Mouse (Mus musculus) embryonic facial prominence, embryonic 10.5 days (tissue): ENCODE measurements around the gene Snx3. TPM values are rescaled to one million over a fixed set of nuclear protein-coding genes. Genes with fewer than 3 reads are reported as not detected.

ENCODE experiments used
- DNase-seq: peaks from one replicate; pipeline ENCODE4 v3.0.0-alpha.2; 2017; ENCODE audit warnings: low spot score
- H3K27ac ChIP-seq: fragments of 300-500 bp; sonication (generic); replicated peaks from 2 replicates; pipeline ENCODE4 v1.5.1; 2016; ENCODE audit warnings: mild to moderate bottlenecking
- H3K27me3 ChIP-seq: fragments of 300-500 bp; sonication (generic); replicated peaks from 2 replicates; pipeline ENCODE4 v1.6.1; 2016; ENCODE audit warnings: low read depth, mild to moderate bottlenecking; ENCODE audit not compliant: poor library complexity, severe bottlenecking
- H3K36me3 ChIP-seq: fragments of 300-500 bp; sonication (generic); replicated peaks from 2 replicates; pipeline ENCODE4 v1.6.1; 2016; ENCODE audit warnings: mild to moderate bottlenecking, moderate library complexity
- H3K4me1 ChIP-seq: fragments of 300-500 bp; sonication (generic); 2 replicates; pipeline ENCODE4 v1.6.1; 2016
- H3K4me3 ChIP-seq: fragments of 300-500 bp; sonication (generic); 2 replicates; pipeline ENCODE4 v1.5.1; 2016; ENCODE audit warnings: mild to moderate bottlenecking, moderate library complexity
- H3K9me3 ChIP-seq: fragments of 300-500 bp; sonication (generic); 2 replicates; pipeline ENCODE4 v1.6.1; 2016; ENCODE audit warnings: mild to moderate bottlenecking
- WGBS: fragments of 180-500 bp; shearing (Covaris S2); methylation state at CpG from one replicate; pipeline ENCODE4 v1.1.7; 2016; 5-methylcytosine and 5-hydroxymethylcytosine counted together
- polyA plus RNA-seq: library from polyadenylated mRNA; unstranded; fragments of >200 nt; fragmentation: Nextera tagmentation; extraction: Ambion mirVana; gene quantifications from 2 replicates; pipeline ENCODE4 v1.2.1, GENCODE M21; 2016

The Snx3 gene
- polyA plus RNA-seq, 1 experiment from 2014 or later, result 232 TPM

GRCm38 (mm10) chr10:42583157-42583872 is 81.5 kb downstream of the Snx3 start, which contains the start of the genes Nr2e1 and Ostm1:
TSS of gene Nr2e1 (minus strand) at chr10:42583632.
TSS of gene Ostm1 (plus strand) at chr10:42583822.
- Histone ChIP-seq H3K27ac (peak within 1 kb of the TSS; percentile 81), H3K9me3 (peaks cover 4% of the 10 kb centered on the region; the same call in 1 of the 2 replicates), H3K36me3 (no peaks in the 10 kb centered on the region), H3K4me1 (peaks cover 55% of the 10 kb centered on the region), H3K27me3 (peaks cover 100% of the 10 kb centered on the region), H3K4me3 (peak within 1 kb of the TSS; percentile 57)
- DNase-seq, result peak; percentile 77
- WGBS, result under 1% methylated on average over 43 of the region's 43 CpGs

DNA sequence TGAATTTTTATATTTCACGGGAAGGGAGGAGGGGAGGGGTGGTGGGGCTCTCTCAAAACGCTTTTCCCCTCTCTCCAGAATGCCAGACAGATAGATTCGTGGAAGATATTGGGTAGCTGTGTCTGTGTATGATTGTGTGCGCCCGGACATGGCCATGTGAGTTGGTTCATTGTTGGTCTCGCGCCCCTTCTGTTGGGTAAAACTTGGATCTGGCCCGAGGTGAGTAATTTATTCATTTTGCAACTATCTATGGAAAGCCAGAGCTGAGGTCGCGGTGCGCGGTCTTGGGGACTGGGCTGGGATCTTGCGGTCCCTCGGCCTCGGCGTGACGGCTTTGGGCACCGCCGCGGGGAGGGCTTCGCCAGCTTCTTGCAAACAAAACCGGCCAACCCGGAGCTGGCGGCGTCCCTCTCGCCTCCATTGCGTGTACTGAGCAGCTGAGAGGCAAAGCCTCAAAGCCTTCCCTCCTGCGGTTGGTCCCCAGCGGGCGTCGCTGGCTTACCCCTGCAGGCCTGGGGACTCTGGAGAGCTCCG is 82.1 kb downstream of the Snx3 start:
- Histone ChIP-seq H3K27me3 (peaks cover 100% of the 10 kb centered on the region), H3K27ac (peak overlapping the region; percentile 76), H3K9me3 (peaks cover 4% of the 10 kb centered on the region; the same call in 1 of the 2 replicates), H3K4me3 (peak overlapping the region; percentile 57), H3K4me1 (peaks cover 55% of the 10 kb centered on the region), H3K36me3 (no peaks in the 10 kb centered on the region)
- WGBS, result under 1% methylated on average over 32 of the region's 32 CpGs
- DNase-seq, result peak; percentile 65

- H3K9me3 ChIP-seq, result peaks cover 4% of the 10 kb centered on the region; the same call in 1 of the 2 replicates
- WGBS, result under 1% methylated on average over 37 of the region's 37 CpGs
- DNase-seq, result peak; percentile 70
- H3K4me1 ChIP-seq, result peaks cover 53% of the 10 kb centered on the region
- H3K27ac ChIP-seq, result peak overlapping the region; percentile 76
- H3K36me3 ChIP-seq, result no peaks in the 10 kb centered on the region
- peaks cover 100% of the 10 kb centered on the region for H3K27me3 ChIP-seq
- peak overlapping the region; percentile 57 for H3K4me3 ChIP-seq
These were observed 82.7 kb downstream of the Snx3 start for GRCm38 (mm10) chr10:42584436-42584983.

Other genes starting within 250 kb of the Snx3 start
- 2.8 and 3.3 TPM in 2 replicates for gene Foxo3, start 225.3 kb upstream of the Snx3 start, polyA plus RNA-seq
- 4.7 and 5.0 TPM in 2 replicates for gene Afg1l, start 23.5 kb upstream of the Snx3 start, polyA plus RNA-seq
- gene Nr2e1, start 81.6 kb downstream of the Snx3 start, polyA plus RNA-seq, result 10.4 and 11.5 TPM in 2 replicates
- 15.4 and 15.7 TPM in 2 replicates for gene Ostm1, start 81.8 kb downstream of the Snx3 start, polyA plus RNA-seq